Mouse (Mus musculus) adrenal gland, postnatal 14 days (tissue): ENCODE measurements around the gene BC005561. TPM values are rescaled to one million over a fixed set of nuclear protein-coding genes. Genes with fewer than 3 reads are reported as not detected.

Experiments used
- DNase-seq: peaks from one replicate; pipeline ENCODE4 v3.0.0; 2021; ENCODE audit warnings: mixed read lengths
- total RNA-seq: library from RNA; stranded (reverse); gene quantifications from 2 replicates; pipeline ENCODE4 v1.2.3, GENCODE M21; 2021

The BC005561 gene
- total RNA-seq, 1 experiment from 2014 or later = 11.3 TPM

DNA sequence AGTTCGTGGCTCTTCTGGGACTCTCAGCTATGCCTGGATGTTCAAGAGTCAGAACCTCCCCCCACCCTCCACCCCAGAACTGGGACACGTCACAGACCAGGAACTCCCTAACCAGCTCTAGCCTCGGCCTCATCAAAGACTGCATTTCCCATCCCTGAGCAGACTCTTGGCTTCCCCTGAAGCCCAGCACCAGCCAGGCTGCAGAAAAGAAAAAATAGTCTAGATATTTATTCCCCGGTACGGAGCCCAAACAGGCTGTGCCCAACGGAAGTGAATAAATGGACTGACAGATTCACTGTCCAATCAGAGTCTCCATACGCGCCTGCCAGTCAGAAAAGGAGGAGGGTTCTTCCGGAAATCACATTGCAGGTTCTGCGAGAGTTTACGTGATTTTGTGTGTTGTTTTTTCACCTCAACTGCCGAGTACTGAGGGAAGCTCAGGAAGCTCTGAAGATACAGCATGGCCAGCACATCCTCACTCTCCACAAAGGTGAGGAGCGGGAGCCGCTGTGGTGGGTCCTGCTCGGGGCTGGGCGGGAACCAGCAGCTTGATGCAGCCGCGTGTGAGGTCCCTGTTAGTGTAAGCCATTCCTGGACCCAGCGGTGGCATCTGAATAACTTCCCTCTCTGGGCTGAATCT lies 63.2 kb downstream of the BC005561 start:
- DNase-seq = peak; percentile 89

Other genes starting within 250 kb of the BC005561 start
- gene Ibsp, start 209.2 kb upstream of the BC005561 start, total RNA-seq = not detected in 2 replicates
- not detected in 2 replicates for gene Mepe, start 183.0 kb upstream of the BC005561 start, total RNA-seq
- 19.6 and 46.5 TPM in 2 replicates for gene Spp1, start 73.2 kb upstream of the BC005561 start, total RNA-seq
- 35.7 and 37.6 TPM in 2 replicates for gene Pkd2, start 48.9 kb upstream of the BC005561 start, total RNA-seq